Mouse (Mus musculus): Measurements from ENCODE around the gene Npas3. TPM values are rescaled to one million over a fixed set of nuclear protein-coding genes. Genes with fewer than 3 reads are reported as not detected.

Gene Npas3
- total RNA-seq, 1 experiment from 2014 or later: 3.0 TPM

DNA sequence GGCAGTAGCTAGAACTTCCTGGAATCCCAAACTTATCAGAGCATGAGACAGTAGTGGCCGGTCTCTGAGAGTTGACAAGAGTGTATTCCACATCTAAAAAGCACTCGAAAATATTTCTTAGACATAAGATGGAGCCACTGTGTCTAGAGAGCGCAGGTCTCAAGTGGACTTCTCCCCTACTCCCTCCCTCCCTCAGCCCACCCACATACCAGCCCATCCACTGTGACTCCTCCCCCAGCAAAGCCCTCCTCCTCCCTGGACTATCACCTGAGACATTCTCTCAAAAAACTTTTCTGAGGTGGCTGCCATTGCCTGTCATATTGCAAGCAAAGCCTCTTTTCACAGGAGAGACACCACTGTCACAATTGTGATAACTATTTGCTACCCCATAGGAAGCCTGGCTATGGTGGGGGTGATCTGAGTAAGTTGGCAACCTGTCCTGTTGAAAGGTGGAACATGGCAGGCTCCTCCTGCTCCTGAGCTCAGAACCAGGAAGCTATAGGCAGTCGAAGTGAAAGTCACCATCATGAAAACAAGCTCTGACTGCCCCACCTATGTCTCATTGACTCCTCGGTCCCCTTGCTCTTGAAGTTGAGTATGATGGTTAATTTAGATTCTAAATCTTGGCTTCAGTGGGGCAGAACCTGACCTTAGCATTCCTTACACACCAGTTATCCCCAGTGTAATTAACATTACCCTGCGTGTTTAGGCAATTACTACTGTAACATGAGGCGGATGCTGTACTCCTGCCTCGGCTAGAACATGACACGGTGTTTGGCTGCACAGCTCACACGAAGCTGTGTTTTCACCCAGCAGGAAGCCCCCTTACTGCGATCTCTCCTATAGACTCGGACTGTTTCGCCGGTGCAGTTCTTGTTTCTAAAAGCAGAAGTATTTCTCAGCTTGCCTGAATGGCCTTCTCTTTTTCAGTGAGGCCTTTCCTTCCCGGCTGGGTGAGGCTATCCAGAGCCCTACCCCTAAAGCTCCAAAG is 751.5 kb downstream of the Npas3 start:
- DNase-seq: no peak

DNA sequence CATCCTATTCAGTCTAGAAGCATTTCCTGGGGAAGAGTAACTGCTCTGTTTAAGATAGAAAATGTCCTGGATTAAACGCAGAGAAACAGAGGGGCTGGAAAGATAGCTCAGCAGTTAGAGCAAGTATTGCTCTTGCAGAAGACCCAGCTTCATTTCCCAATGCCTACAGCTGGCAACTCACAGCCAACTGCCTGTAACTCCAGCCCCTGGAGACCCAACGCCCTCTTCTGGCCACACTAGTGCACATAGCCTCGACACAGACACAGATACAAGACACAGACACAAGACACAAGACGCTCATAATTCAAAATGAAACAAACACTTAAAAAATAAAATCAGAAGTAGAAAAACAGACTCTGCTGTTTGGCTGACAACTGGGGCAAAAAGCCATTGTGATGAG is 754.0 kb downstream of the Npas3 start:
- DNase-seq: no peak

DNA sequence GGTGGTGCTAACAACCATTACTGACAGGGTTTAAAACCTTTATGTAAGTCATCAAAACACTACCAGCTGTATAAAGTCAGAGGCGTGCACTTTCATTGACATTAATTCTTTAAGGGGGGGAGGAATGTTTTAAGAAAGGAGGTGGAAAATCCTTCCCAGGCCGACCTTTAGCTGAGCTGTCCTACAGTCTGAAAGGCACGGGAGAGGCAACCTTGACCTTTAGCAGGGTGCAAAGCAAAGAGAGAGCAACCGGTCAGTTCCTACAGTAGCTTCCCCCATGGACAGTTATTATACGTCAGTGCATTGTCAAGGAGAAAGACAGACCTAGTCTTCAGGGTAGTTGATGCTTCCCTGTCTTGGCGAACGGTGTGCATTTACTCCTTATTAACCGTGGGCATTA is 756.1 kb downstream of the Npas3 start:
- DNase-seq: peak; percentile 13

DNA sequence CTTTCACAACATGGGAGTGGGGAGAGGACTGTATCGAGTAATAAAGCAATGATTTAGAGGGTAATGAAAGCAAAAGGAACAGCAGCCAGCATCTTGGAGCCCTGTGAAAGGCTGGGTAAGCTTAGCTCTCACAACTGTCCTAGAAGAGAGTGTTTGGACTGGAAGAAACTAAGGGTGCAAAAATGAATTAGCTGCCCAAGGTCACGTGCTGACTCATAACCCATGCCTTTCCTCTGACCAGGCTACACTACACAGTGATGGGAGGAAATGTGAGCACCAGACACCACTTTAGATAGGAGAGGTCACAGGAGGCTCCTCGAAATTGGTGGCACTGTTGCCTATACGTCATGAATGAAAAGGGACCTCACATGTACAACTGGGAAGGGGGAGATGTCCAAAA is 757.1 kb downstream of the Npas3 start:
- peak; percentile 45 for DNase-seq

DNA sequence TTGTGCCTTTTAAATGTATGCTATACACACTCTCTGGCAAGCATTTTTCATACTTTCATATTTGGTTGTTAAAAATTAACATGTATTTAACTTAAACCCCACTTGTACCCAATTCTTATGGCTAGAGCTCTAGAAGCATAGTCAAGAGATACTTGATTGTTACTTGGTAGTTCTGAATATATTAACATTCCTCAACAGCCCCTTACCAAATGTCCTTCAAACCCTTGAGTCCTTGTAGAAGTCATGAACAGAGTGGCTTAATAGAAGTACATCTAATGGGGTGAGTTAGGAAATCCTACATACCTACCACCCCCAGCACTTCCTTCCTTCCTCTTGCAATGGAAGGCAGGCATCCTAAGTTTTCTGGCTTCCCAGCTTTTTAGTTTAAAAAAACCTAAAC is 766.8 kb downstream of the Npas3 start:
- DNase-seq: no peak

DNA sequence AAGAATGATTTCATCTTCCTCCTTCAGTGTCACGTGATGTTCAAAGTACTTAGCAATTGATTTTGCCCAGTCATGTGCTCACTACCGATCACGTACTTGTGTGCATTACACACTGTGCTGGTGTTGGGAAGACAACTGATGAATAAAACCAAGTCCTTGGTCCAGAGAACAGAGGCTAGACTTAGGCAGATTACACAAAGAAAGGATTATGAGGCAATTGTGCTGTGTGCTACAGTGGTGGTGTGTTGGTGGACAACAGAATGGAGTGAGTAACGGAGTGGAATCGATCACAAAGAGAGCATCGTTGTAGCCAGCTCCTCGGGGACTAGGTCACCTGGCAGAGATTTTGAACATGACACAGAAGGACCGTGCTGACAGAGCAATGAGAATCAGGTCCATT is 769.5 kb downstream of the Npas3 start:
- DNase-seq: no peak

DNA sequence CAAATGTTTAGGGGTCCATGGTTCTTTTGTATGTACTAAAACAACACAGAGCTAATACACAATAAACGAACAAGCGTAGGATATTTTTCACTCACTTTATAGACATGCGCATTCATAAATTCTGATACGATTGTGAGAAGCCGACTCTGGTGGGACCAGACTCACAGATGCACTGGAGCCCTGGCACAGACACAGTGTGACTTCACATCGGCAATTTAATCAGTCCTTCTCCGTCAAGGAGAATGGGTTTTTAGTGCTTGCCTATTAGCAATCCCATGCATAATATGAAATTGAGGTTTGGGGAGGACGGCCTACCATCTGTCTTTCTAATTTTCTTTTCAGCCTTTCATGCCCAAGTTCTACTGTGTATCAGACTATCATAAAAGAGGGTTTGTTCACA is 771.5 kb downstream of the Npas3 start:
- no peak for DNase-seq

DNA sequence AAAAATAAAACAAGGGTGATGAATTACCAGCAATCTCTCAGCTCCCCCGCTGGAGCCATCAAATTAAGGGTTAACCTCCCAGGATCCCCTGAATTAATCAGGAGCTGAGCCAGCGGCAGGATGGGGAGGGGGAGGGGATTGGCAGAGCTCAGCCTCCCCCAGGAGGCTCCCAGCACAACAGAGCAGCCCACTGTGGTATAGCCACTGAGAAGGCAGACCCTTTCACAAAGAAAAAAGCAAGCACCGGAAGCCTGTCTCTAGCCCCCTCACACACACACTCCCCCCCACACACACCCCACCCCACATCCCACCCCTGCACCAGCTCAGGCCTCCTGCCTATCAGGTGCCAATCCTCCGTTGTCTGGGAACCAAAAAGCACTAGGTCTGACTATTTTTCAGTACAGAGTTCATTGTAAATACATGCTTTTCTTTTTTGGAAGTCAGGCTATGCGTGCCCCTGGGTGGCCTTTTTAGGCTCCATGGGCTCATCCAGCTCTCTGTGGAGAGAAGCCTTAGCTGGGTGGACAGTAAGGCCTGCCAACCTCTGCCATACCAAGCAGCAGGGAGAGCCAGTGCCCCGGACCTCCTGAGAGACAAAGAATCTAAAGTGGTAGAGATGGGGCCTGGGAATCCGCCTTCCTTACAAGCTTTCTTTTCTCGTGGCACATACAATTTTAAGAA is 786.3 kb downstream of the Npas3 start:
- DNase-seq: no peak

DNA sequence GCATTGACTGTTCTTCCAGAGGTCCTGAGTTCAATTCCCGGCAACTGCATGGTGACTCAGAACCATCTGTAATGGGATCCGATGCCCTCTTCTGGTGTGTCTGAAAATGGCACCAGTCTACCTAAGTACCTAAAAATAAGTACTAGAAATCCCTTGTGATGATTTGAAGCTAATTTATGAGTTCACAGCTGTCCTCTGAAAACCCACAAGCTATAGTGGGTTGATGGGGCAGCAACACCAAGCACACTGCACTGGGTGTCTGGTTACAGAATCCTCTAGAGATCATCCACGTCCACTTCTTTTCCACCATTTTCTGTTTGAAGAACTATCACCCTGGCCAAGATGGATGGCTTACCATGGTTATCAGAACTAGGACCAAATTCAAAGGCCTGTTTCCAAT is 789.1 kb downstream of the Npas3 start:
- DNase-seq: no peak

DNA sequence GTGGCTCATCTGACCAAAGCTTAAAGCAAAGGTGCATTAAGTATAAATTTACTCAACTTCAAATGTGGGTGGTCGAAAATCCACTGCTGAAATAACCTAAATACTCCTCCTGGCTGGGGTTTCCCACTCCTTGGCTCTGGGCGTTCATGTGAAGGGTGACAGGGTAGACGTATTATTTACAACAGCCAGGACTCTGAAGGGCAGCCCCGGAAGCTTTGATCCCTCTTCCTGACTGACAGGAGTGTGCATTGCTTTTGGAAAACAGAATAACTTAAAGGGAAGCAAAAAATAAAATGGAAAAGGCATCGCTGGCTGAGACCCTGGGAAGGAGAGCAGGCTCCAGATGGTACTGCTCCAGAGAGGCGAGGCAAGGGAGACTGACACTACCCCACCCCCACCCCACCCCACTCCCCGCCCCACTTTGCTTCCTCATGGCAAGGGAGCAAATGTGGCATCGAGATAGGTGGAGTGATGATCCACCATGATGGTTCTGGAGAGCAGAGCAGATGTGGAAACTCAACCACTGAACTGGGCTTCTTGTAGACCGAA is 794.6 kb downstream of the Npas3 start:
- DNase-seq: no peak

DNA sequence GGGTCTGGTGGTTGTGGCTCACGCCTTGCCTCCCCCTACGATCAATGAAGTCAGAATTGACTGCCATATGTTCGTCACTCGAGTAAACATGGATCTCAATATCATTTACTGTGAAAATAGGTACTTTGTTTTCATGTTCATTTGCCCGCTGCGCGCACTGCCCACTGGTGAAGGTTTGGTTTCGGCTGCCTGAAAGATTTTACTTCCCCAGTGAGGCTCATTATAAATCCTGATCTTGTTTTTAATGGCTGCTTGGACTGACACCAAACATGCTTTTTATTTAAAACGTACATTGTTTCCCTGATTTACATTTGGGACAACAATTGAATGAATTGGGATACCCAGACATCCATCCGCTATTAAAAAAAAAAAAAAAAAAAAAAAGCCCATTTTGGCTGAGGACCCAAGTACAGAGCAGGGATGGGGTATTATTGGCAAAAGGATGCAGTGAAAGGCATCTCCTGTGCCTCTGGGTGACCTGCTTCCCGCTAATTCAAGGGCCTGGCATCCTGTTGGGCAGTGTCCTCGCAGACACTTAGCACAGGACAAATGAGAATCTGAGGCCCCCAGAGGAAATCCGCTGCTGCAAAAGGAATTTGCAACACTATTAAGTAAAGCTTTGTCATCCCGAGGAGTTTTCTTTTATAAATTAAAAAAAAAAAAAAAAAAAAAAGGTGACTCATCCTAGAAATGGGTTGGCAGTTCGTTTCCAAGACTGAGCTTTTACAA is 796.3 kb downstream of the Npas3 start:
- DNase-seq: no peak

DNA sequence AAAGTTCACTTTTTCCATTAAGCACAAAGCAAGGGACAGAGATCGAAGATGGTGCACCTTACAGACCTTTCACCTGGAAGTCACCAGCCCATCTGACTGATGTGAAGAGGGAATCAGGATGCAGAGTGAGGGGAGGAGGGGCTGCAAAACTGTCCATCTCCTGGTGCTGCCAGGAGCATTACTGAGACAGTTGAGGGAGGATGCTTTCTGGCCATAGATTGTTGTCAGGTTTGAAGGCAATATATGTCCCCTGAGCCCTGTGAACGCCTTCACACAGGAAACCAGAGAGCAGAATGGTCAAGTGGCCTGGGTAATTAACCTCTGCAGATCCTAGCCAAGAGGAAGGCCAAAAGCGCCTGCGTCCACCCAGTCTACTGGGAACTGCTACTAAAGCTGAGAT is 796.9 kb downstream of the Npas3 start:
- DNase-seq: no peak

DNA sequence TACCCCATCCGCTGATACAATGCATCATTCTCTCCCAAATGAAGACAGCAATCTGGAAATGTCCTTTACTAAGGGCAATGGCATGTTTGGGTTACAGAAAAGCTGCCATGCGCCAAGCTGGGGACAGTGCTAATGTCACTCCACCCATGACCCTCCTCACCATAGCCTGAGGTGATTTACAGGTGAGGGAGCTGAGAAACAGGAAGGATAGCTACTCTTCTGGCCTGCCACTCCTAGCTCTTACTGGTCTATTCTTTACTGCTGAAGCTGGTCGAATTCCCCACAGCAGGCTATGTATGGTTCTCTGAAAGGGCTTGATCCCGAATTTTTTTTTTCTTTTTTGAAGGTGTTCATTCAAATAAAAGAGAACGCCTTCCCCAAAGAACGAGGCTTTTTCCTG is 798.3 kb downstream of the Npas3 start:
- no peak for DNase-seq

DNA sequence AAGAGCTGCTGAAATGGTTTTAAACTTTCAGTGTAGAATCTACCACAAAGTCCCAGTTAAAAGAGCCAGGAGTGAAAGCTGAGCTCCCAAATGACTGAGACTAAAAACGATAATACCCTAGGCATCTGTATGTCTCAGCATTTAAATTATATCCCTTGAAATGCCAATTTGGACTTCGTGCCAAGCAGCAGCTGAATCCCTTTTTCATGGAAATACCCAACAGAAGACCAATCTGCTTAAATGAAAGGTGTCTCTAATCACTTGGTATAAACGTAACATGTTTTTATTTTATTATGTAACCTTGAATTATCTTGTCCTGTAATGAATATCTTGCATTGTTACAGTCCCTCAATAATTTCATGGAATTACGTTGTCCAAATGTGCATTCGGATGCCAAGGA is 799.6 kb downstream of the Npas3 start:
- no peak for DNase-seq

DNA sequence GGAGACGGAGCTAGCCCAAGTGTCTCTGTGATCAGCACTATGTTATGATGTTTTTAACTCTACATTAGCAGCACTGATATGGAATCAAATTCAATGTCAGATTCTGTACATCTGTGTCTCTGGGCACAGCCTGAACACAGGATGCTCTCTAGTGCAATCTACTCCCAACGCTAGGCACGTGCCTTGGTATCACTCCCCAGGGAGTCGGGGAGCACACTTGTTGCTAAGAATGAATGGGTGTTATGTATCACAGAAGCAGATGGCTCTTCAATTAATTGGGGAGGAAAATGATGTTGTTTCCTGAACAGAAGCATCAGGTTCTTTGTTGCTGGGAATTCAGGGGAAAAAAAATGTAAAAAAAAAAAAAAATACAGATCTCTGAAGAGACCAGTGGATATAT is 801.4 kb downstream of the Npas3 start:
- DNase-seq: no peak

DNA sequence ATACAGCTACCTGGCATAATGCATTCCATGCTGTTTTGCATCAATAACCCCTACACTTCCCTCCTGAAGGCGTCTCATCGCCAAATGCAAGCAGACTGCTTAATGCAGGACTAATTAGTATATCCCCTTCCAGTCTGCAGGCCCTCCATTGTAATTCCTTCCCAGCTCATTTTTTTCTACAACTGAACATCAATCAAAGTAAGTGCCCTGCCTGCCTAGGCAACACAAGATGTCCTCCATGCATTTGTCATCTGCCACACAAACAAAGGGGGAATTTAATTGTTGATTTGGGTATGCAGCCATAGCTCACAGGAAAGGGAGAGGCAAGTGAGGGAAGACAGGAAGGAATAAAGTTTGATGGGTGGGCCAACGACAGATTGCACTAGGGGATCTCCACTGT is 804.5 kb downstream of the Npas3 start:
- no peak for DNase-seq

DNA sequence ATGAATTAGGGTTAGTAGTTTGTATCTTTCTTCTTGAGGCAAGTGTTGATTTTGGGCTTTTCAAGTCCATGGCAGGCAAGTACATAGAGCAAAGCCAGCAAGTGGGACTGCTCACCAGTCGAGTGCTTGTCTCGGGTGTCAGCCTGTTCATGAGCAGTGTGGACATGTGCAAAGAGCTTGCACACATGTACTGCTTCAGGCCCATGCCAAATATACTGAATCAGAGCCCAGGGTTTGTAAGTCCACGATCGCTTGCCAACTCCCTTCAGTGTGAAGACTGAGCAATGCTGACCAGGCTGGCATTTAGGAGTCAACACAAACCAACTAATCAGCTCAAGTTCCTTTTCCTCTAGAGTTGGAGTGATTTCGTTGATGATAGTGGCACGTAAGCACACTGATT is 805.1 kb downstream of the Npas3 start:
- no peak for DNase-seq

DNA sequence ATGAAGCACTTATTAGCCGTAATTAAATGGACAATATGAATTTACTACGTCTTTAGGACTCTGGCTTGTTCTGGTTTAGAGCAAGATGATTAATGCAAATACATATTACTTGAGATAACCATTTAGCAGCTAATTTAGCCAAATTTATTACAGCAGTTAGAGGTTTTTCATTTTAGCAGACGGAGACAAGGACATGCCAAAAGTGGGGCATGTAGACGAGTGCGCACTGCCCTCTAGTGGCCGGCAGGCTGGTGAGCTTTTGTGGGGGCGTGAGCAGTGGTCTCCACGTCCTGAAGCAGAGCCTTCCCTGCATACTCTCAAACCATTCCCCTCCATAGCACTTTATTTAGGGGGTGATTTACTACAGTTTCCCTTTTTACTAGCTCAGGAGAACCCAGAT is 812.3 kb downstream of the Npas3 start:
- peak; percentile 83 for DNase-seq

DNA sequence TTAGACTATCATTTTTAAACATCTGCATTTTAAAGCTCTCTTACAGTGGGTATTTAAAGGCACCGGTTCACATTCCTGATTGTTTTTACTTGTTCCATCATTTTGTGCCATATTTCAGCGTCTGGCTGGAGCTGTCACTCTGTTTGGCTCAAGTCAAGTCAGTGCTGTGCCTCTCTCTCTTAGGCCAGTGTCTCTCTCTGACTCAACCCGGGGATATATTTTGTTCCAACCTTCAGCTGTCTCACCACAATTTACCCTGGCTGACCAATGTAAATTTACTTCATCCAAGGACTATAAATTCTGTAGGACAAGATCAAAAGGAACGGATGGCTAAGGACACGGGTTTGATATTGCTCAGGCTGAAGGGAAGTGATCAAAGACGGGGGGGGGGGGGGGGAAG is 812.7 kb downstream of the Npas3 start:
- no peak for DNase-seq

DNA sequence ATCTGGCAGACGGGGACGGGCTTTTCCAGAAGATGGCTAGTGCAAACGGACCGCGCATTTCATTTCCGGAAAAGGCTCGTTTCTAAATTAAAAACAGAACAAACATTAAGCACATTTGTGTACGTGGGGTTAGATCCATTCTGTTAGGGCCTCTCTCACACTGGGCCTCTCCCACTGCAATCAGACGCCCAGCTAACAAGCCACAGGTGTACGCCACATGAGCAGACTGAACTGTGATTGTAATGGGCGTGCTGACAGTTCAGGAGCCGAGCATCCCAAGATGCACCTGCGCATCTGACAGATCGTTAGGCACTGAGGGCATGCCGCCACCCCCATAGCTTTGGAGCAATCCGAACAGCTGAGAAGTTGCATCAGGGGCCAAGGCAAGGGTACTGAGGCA is 816.5 kb downstream of the Npas3 start:
- DNase-seq: no peak

DNA sequence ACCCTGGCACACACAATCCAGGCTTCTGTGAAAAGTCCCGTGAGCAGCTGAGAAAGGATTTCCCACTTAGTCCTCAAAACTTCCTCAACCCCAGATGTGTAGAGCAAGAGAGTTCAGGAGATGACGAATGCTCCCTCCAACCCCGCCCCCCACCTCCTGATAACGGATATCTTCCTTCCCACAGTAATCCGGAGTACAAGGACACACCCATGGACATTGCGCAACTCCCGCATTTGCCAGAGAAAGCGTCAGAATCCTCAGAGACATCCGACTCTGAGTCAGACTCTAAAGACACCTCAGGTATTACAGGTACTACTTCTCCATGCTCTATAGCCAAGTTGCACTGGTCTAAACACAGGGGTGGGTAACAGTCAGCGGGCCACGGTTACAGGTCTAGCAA is 817.1 kb downstream of the Npas3 start:
- peak; percentile 18 for DNase-seq

DNA sequence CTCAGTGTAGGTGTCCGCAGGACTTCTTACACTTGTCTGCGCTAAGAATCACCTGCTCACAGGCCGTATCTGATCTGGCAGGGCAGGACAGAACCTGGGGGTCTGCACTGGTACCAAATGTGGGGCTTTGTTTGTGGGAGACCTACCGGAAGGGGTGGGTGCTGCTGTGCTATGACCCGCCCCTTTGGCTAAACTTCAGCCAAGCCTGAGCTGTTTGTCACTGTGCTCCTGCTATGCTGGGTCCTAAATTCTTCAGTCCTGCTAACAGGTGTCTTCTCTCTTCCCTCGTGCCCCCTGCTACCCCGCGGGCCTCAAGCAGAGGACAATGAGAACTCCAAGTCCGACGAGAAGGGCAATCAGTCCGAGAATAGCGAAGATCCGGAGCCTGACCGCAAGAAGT is 818.9 kb downstream of the Npas3 start:
- no peak for DNase-seq
